Mouse (Mus musculus): ENCODE results near the gene Yjefn3.

DNA sequence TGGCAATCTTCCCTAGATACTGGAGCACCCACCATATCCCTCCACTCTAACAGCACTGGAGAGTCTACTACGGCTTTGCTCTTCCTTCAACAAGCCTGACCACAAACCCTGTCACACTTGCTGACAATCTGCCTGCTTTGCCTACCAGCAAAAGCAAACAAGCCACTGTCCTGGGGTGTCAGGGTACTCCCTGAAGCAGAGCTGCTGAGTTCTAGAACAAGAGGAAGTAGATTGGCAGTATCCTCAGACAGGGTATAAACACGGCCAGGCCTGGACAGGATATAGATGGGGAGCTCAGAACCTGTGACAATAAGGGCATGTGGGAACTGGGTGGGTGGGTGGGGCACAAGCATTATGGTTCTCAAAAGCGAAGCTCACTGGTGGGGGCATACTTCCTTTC lies 35.0 kb upstream of the Yjefn3 start:
- TF ChIP-seq CTCF (conservative IDR thresholded peaks at IDR 0.05; ENCODE audit: insufficient read depth, insufficient read length, low read depth, low read length) (no peak), POLR2A (IDR thresholded peaks at IDR 0.05; ENCODE audit: low read depth, low read length) (no peak)
